Mouse (Mus musculus) small intestine, adult 2 months (tissue): ENCODE results near the gene Cep89.

Source experiments
- CTCF ChIP-seq: fragments of 200-500 bp; IDR thresholded peaks from 2 replicates; pipeline ENCODE4 v1.5.1; 2012; ENCODE audit warnings: low read depth, mild to moderate bottlenecking, control low read depth, inconsistent platforms, low read length, moderate library complexity, mixed read lengths; ENCODE audit not compliant: insufficient replicate concordance, insufficient read length; ENCODE audit errors: extremely low read depth
- POLR2A ChIP-seq: fragments of 200-500 bp; IDR thresholded peaks from 2 replicates; pipeline ENCODE4 v1.6.1; 2012; ENCODE audit warnings: low read depth, mild to moderate bottlenecking, control low read depth, inconsistent platforms, low read length, moderate library complexity

GRCm38 (mm10) chr7:35357621-35358020 lies 39.2 kb upstream of the Cep89 start:
- TF ChIP-seq CTCF (no peak), POLR2A (no peak)
